Mouse (Mus musculus) liver, postnatal 0 days (tissue): ENCODE results near the gene Itsn1. TPM values are rescaled to one million over a fixed set of nuclear protein-coding genes. Genes with fewer than 3 reads are reported as not detected.
A peak's percentile ranks its signal among the peaks of the same experiment; 100 is the strongest.

Experiments
- ATAC-seq: fragments of 200-750 bp; cut with Nextera tagmentation; 2 replicates; pipeline ENCODE4 v1.8.0; 2017; ENCODE audit warnings: mild to moderate bottlenecking, moderate library complexity
- DNase-seq: peaks from one replicate; pipeline ENCODE4 v3.0.0-alpha.2; 2016
- H3K27ac ChIP-seq: fragments of 300-500 bp; sonication (generic); 2 replicates; pipeline ENCODE4 v1.5.1; 2014; ENCODE audit warnings: antibody characterized with exemption, moderate library complexity, mild to moderate bottlenecking, low read depth
- H3K27me3 ChIP-seq: fragments of 300-500 bp; sonication (generic); 2 replicates; pipeline ENCODE4 v1.6.1; 2014; ENCODE audit warnings: low read length, control low read depth, mixed read lengths; ENCODE audit not compliant: insufficient read depth
- H3K36me3 ChIP-seq: fragments of 300-500 bp; sonication (generic); replicated peaks from 2 replicates; pipeline ENCODE4 v1.6.1; 2014; ENCODE audit warnings: mild to moderate bottlenecking, control low read depth, low read length, moderate library complexity, mixed read lengths; ENCODE audit not compliant: insufficient read depth
- H3K4me1 ChIP-seq: fragments of 300-500 bp; sonication (generic); 2 replicates; pipeline ENCODE4 v1.6.1; 2014; ENCODE audit warnings: antibody characterized with exemption, mild to moderate bottlenecking, control low read depth; ENCODE audit not compliant: insufficient read depth
- H3K4me2 ChIP-seq: fragments of 300-500 bp; sonication (generic); 2 replicates; pipeline ENCODE4 v1.6.1; 2014; ENCODE audit warnings: low read depth, mild to moderate bottlenecking, low read length, moderate library complexity, mixed read lengths
- H3K4me3 ChIP-seq: fragments of 300-500 bp; sonication (generic); 2 replicates; pipeline ENCODE4 v1.5.1; 2014; ENCODE audit warnings: low read depth, low read length
- H3K9ac ChIP-seq: fragments of 300-500 bp; sonication (generic); replicated peaks from 2 replicates; pipeline ENCODE4 v1.6.1; 2014; ENCODE audit warnings: mild to moderate bottlenecking, moderate library complexity
- H3K9me3 ChIP-seq: fragments of 300-500 bp; sonication (generic); 2 replicates; pipeline ENCODE4 v1.6.1; 2016; ENCODE audit warnings: mild to moderate bottlenecking, control low read depth, low read length, mixed read lengths
- CTCF ChIP-seq: sonication (generic); IDR thresholded peaks from 2 replicates; pipeline ENCODE4 v1.5.1; 2016; ENCODE audit warnings: antibody characterized with exemption, low read depth
- EP300 ChIP-seq: IDR thresholded peaks from 2 replicates; pipeline ENCODE4 v1.6.1; 2016; ENCODE audit warnings: antibody characterized with exemption, low read depth, mild to moderate bottlenecking
- WGBS: fragments of 180-500 bp; shearing (Covaris S2); extraction: QIAGEN DNeasy Blood & Tissue Kit; methylation state at CpG from one replicate; pipeline ENCODE4 v1.1.7; 2014; ENCODE audit not compliant: insufficient replicate concordance; 5-methylcytosine and 5-hydroxymethylcytosine counted together
- polyA plus RNA-seq: library from polyadenylated mRNA; unstranded; fragments of >200 nt; fragmentation: Nextera tagmentation; extraction: Ambion mirVana; gene quantifications from 2 replicates; pipeline ENCODE4 v1.2.1, GENCODE M21; 2015

Gene Itsn1
- polyA plus RNA-seq, 1 experiment from 2014 or later: 19.7 TPM

DNA sequence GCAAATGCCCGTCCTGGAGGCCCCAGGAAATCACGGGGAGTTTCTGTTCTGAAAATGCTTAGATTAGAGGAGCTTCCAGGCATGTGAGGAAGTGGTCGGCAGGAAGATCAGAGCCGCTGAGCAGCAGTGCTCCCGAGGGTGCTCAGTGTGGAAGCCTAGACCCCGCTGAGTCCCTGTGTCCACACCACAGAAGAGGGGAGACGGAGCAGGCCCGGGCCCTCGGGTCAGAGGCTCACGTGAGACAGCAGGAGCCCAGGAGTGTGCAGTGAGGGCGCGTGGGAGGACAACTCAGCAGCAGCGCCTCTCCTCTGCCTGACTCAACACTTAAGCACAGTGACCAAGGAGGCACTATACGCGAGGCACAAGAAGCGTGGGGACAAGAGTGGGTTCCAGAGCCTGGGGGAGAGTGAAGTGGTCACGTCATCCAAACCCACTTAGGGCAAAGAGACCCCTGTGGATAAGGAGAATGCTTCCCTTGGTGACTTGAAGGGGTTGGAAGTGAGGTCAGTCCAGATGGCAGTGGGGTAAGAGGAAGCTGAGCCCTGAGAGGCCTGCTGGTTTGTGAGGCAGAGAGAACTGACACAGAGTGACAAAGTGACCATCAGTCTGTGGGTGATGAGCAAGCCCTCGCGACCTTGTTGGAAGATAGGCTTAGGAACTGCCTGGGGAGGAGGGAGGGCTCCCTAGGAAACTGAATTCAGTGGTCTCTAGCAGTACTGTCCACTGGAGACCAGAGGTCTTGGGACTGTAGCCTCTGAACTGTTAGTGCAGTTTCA lies 122.6 kb downstream of the Itsn1 start:
- no peak overlapping the region for H3K4me2 ChIP-seq
- H3K4me3 ChIP-seq: no peak overlapping the region
- no peak for TF ChIP-seq CTCF
- no peak overlapping the region for H3K9ac ChIP-seq
- no peaks in the 10 kb centered on the region for H3K27me3 ChIP-seq
- no peaks in the 10 kb centered on the region for H3K4me1 ChIP-seq
- H3K36me3 ChIP-seq: peaks cover 54% of the 10 kb centered on the region
- DNase-seq (no peak), ATAC-seq (no peak)
- H3K9me3 ChIP-seq: no peaks in the 10 kb centered on the region
- 61% methylated on average over 19 of the region's 19 CpGs for WGBS
- peak overlapping the region; percentile 46 for H3K27ac ChIP-seq

GRCm38 (mm10) chr16:91852753-91853152 lies 123.7 kb downstream of the Itsn1 start:
- Histone ChIP-seq H3K9me3 (no peaks in the 10 kb centered on the region), H3K4me2 (no peak overlapping the region), H3K36me3 (peaks cover 59% of the 10 kb centered on the region), H3K27me3 (no peaks in the 10 kb centered on the region), H3K4me3 (no peak overlapping the region), H3K27ac (no peak overlapping the region), H3K4me1 (no peaks in the 10 kb centered on the region), H3K9ac (no peak overlapping the region)
- WGBS: 76% methylated on average over 10 of the region's 10 CpGs
- DNase-seq (no peak), ATAC-seq (no peak)
- TF ChIP-seq CTCF: no peak
- no peak for TF ChIP-seq EP300

- Histone ChIP-seq H3K9me3 (no peaks in the 10 kb centered on the region), H3K36me3 (peaks cover 61% of the 10 kb centered on the region), H3K27me3 (no peaks in the 10 kb centered on the region), H3K27ac (no peak overlapping the region), H3K4me2 (no peak overlapping the region), H3K4me1 (no peaks in the 10 kb centered on the region), H3K4me3 (no peak overlapping the region), H3K9ac (no peak overlapping the region)
- no peak for TF ChIP-seq EP300
- DNase-seq: no peak
- ATAC-seq: no peak
- 90% methylated on average over 12 of the region's 12 CpGs for WGBS
These were observed 124.1 kb downstream of the Itsn1 start for GRCm38 (mm10) chr16:91853223-91853622.

DNA sequence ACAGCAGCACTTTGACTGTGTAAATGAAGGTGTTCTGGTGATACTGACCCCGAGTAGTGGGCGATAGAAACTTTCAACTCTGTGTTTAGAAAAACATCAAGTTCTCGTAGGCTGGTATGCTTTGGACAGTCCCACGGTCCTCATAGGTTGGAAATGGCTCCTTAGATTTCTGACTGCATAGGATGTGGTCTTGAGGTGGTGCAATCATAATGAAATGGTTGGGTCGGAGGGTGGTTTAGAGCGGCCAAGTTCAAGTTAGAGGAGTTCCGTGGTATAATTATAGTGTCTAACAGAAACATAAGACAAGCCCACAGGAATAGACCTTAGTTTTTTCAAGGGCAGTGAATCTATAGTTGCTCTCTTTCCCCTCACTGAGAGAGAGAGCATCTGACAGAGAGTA lies 129.6 kb downstream of the Itsn1 start:
- Histone ChIP-seq H3K27ac (no peak overlapping the region), H3K4me3 (no peak overlapping the region), H3K4me2 (no peak overlapping the region), H3K9ac (no peak overlapping the region), H3K36me3 (peaks cover 53% of the 10 kb centered on the region), H3K4me1 (0 out of 2 replicates have a peak, but pooled peaks cover 7% of the 10 kb centered on the region), H3K9me3 (no peaks in the 10 kb centered on the region), H3K27me3 (no peaks in the 10 kb centered on the region)
- no peak for ATAC-seq
- 82% methylated on average over 7 of the region's 7 CpGs for WGBS
- DNase-seq: no peak
- no peak for TF ChIP-seq EP300
- TF ChIP-seq CTCF: no peak

- ATAC-seq (no peak), DNase-seq (no peak)
- no peaks in the 10 kb centered on the region for H3K27me3 ChIP-seq
- H3K4me2 ChIP-seq: no peak overlapping the region
- no peak overlapping the region for H3K27ac ChIP-seq
- H3K4me1 ChIP-seq: peaks cover 10% of the 10 kb centered on the region
- H3K9me3 ChIP-seq: no peaks in the 10 kb centered on the region
- no peak overlapping the region for H3K9ac ChIP-seq
- 80% methylated on average over 3 of the region's 3 CpGs for WGBS
- TF ChIP-seq EP300 (no peak), CTCF (no peak)
- peaks cover 57% of the 10 kb centered on the region for H3K36me3 ChIP-seq
- no peak overlapping the region for H3K4me3 ChIP-seq
These were observed 130.1 kb downstream of the Itsn1 start for GRCm38 (mm10) chr16:91859203-91859602.

DNA sequence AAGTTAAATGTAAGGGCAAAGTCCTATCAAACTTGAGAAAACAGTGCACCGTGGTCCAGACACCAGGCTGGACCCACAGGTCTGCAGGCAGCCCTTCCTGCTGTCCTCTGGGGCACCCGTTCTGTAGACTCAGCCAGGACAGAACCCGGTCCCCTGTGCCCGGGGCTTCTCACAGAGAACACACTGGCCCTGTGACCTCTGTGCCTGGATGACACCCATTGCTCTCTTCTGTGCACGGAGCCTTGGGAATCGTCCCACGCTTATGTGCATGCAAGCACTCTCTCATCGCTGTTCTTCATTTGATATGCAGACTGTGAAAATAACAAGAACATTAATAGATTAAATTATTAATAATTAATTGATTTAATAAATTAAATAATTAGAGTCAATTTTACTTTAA lies 130.9 kb downstream of the Itsn1 start:
- Histone ChIP-seq H3K4me3 (no peak overlapping the region), H3K9ac (no peak overlapping the region), H3K9me3 (no peaks in the 10 kb centered on the region), H3K4me1 (peaks cover 17% of the 10 kb centered on the region), H3K27ac (no peak overlapping the region), H3K36me3 (peaks cover 51% of the 10 kb centered on the region), H3K27me3 (no peaks in the 10 kb centered on the region), H3K4me2 (no peak overlapping the region)
- TF ChIP-seq CTCF (no peak), EP300 (no peak)
- no peak for DNase-seq
- no peak for ATAC-seq
- WGBS: 81% methylated on average over 8 of the region's 8 CpGs
